Mouse (Mus musculus): ENCODE results near the gene Trpv5. TPM values are rescaled to one million over a fixed set of nuclear protein-coding genes. Genes with fewer than 3 reads are reported as not detected.
A peak's percentile ranks its signal among the peaks of the same experiment; 100 is the strongest.

The Trpv5 gene
- polyA plus RNA-seq, 1 experiment from 2014 or later: not detected

DNA sequence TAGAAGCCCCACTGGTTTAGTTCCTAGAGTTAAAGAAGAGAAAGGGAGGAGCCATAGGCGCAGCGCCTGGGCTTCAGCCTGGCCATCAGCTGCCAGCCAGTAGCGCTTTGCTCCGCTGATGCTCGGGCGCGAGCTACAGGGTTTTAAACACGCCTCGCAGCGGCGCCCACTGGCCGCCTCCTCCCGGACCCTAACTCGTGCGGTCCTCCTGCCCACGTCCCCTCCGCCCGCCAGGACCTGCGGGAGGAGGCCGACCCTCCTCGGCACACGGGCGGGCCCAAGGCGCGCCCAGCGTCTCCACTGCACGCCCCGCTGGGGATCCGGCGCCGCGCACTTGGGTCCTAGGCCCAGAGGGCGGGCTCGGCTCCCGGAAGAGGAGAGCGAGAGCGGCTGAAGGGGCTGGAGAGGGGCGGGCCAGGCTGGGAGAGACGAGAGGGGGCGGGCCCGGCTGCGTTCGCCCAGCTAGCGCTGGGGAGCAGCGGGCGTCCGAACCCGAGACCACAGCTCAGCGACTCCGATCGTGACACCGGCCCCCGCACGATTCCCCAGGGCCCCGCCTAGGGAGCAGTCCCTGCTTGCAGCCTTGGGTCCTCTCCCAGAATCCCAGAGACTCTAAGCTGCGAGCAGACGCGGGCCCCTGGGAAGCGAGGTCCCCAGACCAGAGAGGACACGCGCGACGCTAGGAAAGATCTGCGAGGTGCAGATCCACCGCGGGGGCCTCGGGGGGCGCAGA lies 75.3 kb downstream of the Trpv5 start, which contains the start of gene Ephb6:
Gene Ephb6, plus strand, starts transcription at position 422 of the 733 bp plus-strand sequence.
- ATAC-seq: peak; percentile 95
- Histone ChIP-seq H3K27me3 (no peaks in the 10 kb centered on the region), H3K4me2 (replicated peaks) (peak within 1 kb of the TSS; percentile 64), H3K27ac (peak within 1 kb of the TSS; percentile 95), H3K4me1 (replicated peaks) (peaks cover 35% of the 10 kb centered on the region), H3K36me3 (no peaks in the 10 kb centered on the region), H3K4me3 (replicated peaks) (peak within 1 kb of the TSS; percentile 77), H3K9ac (replicated peaks) (peak within 1 kb of the TSS; percentile 92), H3K9me3 (no peaks in the 10 kb centered on the region)
- under 1% methylated on average over 67 of the region's 68 CpGs for WGBS

DNA sequence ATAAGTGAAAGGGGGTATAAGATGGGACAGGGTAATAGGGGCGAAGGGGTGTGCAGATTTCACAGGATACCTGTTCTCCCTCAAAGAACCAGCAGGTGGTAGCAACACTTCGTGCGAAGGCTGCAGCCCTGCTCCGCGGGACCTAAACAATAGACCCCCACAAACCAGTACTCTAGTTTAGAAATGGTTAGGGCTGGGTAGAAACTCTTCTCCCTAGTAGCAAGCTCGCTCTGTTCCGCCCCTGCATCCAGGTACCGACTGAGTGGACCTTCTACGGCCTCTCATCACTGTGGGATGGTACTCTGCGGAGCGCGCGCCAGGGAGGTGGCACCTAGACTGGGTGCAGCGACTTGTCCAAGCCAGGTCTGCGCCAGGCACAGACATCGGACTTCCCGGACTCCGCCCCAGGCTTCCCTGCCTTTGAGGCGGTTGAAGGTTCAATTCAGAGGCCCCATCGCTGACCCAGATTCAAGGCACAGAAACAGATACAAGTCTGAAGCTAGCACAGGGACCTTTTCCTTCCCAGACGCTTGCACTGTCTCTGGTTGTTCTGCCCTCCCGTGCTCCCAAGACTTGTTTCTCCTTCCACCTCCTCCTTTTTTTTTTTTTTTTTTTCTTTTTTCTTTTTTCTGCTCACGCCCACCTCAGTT lies 76.0 kb downstream of the Trpv5 start:
- no peaks in the 10 kb centered on the region for H3K36me3 ChIP-seq

More for the DNA sequence above, 76.0 kb downstream of the Trpv5 start:
- Histone ChIP-seq H3K9me3 (no peaks in the 10 kb centered on the region), H3K27me3 (no peaks in the 10 kb centered on the region), H3K4me3 (replicated peaks) (peak overlapping the region; percentile 77), H3K27ac (peak overlapping the region; percentile 95), H3K9ac (replicated peaks) (peak overlapping the region; percentile 92), H3K4me1 (replicated peaks) (peaks cover 32% of the 10 kb centered on the region), H3K4me2 (replicated peaks) (peak overlapping the region; percentile 64)
- under 1% methylated on average over 23 of the region's 23 CpGs for WGBS
- ATAC-seq: peak; percentile 70

Other genes with a start within 250 kb of the Trpv5 start
- not detected in 2 replicates for gene Gm10334, start 234.6 kb downstream of the Trpv5 start, polyA plus RNA-seq (2015; fragmentation: Nextera tagmentation; extraction: Ambion mirVana)
- gene Prss1, start 221.8 kb downstream of the Trpv5 start, polyA plus RNA-seq (2015; fragmentation: Nextera tagmentation; extraction: Ambion mirVana): not detected in 2 replicates
- not detected in 2 replicates for gene Prss2, start 159.0 kb downstream of the Trpv5 start, polyA plus RNA-seq (2015; fragmentation: Nextera tagmentation; extraction: Ambion mirVana)
- gene Ephb6, start 75.3 kb downstream of the Trpv5 start, polyA plus RNA-seq (2015; fragmentation: Nextera tagmentation; extraction: Ambion mirVana): 26.6 and 31.2 TPM in 2 replicates
- 0.67 and 0.90 TPM in 2 replicates for gene Trpv6, start 44.4 kb downstream of the Trpv5 start, polyA plus RNA-seq (2015; fragmentation: Nextera tagmentation; extraction: Ambion mirVana)
- gene Llcfc1, start 3.7 kb upstream of the Trpv5 start, polyA plus RNA-seq (2015; fragmentation: Nextera tagmentation; extraction: Ambion mirVana): not detected in 2 replicates
- gene Kel, start 23.6 kb upstream of the Trpv5 start, polyA plus RNA-seq (2015; fragmentation: Nextera tagmentation; extraction: Ambion mirVana): 0.78 and 1.2 TPM in 2 replicates
- not detected in 2 replicates for gene Olfr459, start 94.4 kb upstream of the Trpv5 start, polyA plus RNA-seq (2015; fragmentation: Nextera tagmentation; extraction: Ambion mirVana)
- not detected in 2 replicates for gene Pip, start 166.8 kb upstream of the Trpv5 start, polyA plus RNA-seq (2015; fragmentation: Nextera tagmentation; extraction: Ambion mirVana)
- not detected in 2 replicates for gene Sval2, start 172.2 kb upstream of the Trpv5 start, polyA plus RNA-seq (2015; fragmentation: Nextera tagmentation; extraction: Ambion mirVana)

All from midbrain, embryonic 13.5 days (tissue).